Mouse (Mus musculus): ENCODE measurements around the gene Ddx54. TPM values are rescaled to one million over a fixed set of nuclear protein-coding genes. Genes with fewer than 3 reads are reported as not detected.

Gene Ddx54
- polyA plus RNA-seq, 1 experiment, result 32.0 TPM

- H3K4me1 ChIP-seq (ENCODE audit: control insufficient read depth, insufficient read depth, low read length), result peaks cover 2% of the 10 kb centered on the region; the same call in 1 of the 2 replicates
- no peak for TF ChIP-seq CTCF (IDR thresholded peaks at IDR 0.05; ENCODE audit: control insufficient read depth, insufficient read depth, low read length)
- 0 out of 2 replicates have a peak, but pooled peaks have one; percentile 44 for TF ChIP-seq POLR2A (IDR thresholded peaks at IDR 0.05; ENCODE audit: borderline replicate concordance, control insufficient read depth, low read depth, low read length)
- 31% methylated on average over 17 of the region's 17 CpGs for WGBS
Measured at GRCm38 (mm10) chr5:120586741-120587615, 25.6 kb upstream of the Ddx54 start.

GRCm38 (mm10) chr5:120587616-120587926, 25.0 kb upstream of the Ddx54 start:
- Histone ChIP-seq H3K4me1 (ENCODE audit: control insufficient read depth, insufficient read depth, low read length) (peaks cover 2% of the 10 kb centered on the region; the same call in 1 of the 2 replicates), H3K4me3 (replicated peaks; ENCODE audit: control insufficient read depth, low read depth, low read length) (peak overlapping the region; percentile 81), H3K27ac (ENCODE audit: control insufficient read depth, insufficient read depth, low read depth, low read length, poor library complexity) (peak overlapping the region; percentile 96)
- WGBS, result 7% methylated on average over 9 of the region's 9 CpGs
- TF ChIP-seq CTCF (IDR thresholded peaks at IDR 0.05; ENCODE audit: control insufficient read depth, insufficient read depth, low read length) (no peak), POLR2A (IDR thresholded peaks at IDR 0.05; ENCODE audit: borderline replicate concordance, control insufficient read depth, low read depth, low read length) (no peak)

More at GRCm38 (mm10) chr5:120586741-120587615, 25.6 kb upstream of the Ddx54 start:
- peak overlapping the region; percentile 96 for H3K27ac ChIP-seq (ENCODE audit: control insufficient read depth, insufficient read depth, low read depth, low read length, poor library complexity)
- H3K4me3 ChIP-seq (replicated peaks; ENCODE audit: control insufficient read depth, low read depth, low read length), result peak overlapping the region; percentile 81

- peak overlapping the region; percentile 81 for H3K4me3 ChIP-seq (replicated peaks; ENCODE audit: control insufficient read depth, low read depth, low read length)
- TF ChIP-seq CTCF (IDR thresholded peaks at IDR 0.05; ENCODE audit: control insufficient read depth, insufficient read depth, low read length), result no peak
- TF ChIP-seq POLR2A (IDR thresholded peaks at IDR 0.05; ENCODE audit: borderline replicate concordance, control insufficient read depth, low read depth, low read length), result no peak
- under 1% methylated on average over 28 of the region's 29 CpGs for WGBS
- H3K4me1 ChIP-seq (ENCODE audit: control insufficient read depth, insufficient read depth, low read length), result peaks cover 2% of the 10 kb centered on the region; the same call in 1 of the 2 replicates
- H3K27ac ChIP-seq (ENCODE audit: control insufficient read depth, insufficient read depth, low read depth, low read length, poor library complexity), result peak overlapping the region; percentile 96
Measured at GRCm38 (mm10) chr5:120587940-120588568, 24.5 kb upstream of the Ddx54 start.

- H3K4me3 ChIP-seq (replicated peaks; ENCODE audit: control insufficient read depth, low read depth, low read length), result peak within 1 kb of the TSS; percentile 81
- under 1% methylated on average over 35 of the region's 35 CpGs for WGBS
- TF ChIP-seq CTCF (IDR thresholded peaks at IDR 0.05; ENCODE audit: control insufficient read depth, insufficient read depth, low read length) (no peak), POLR2A (IDR thresholded peaks at IDR 0.05; ENCODE audit: borderline replicate concordance, control insufficient read depth, low read depth, low read length) (peak; percentile 99)
- H3K27ac ChIP-seq (ENCODE audit: control insufficient read depth, insufficient read depth, low read depth, low read length, poor library complexity), result peak within 1 kb of the TSS; percentile 96
- peaks cover 2% of the 10 kb centered on the region; the same call in 1 of the 2 replicates for H3K4me1 ChIP-seq (ENCODE audit: control insufficient read depth, insufficient read depth, low read length)
Measured at GRCm38 (mm10) chr5:120588569-120589094, 23.9 kb upstream of the Ddx54 start, which contains the start of the genes Tpcn1 and Iqcd. Tpcn1 (minus strand) TSS chr5:120588673. Iqcd (plus strand) TSS chr5:120589016.

- TF ChIP-seq POLR2A (IDR thresholded peaks at IDR 0.05; ENCODE audit: borderline replicate concordance, control insufficient read depth, low read depth, low read length), result no peak
- TF ChIP-seq CTCF (IDR thresholded peaks at IDR 0.05; ENCODE audit: control insufficient read depth, insufficient read depth, low read length), result peak; percentile 75
- H3K4me1 ChIP-seq (ENCODE audit: control insufficient read depth, insufficient read depth, low read length), result peaks cover 2% of the 10 kb centered on the region; the same call in 1 of the 2 replicates
- H3K27ac ChIP-seq (ENCODE audit: control insufficient read depth, insufficient read depth, low read depth, low read length, poor library complexity), result no peak overlapping the region
- H3K4me3 ChIP-seq (replicated peaks; ENCODE audit: control insufficient read depth, low read depth, low read length), result no peak overlapping the region
- 79% methylated on average over 16 of the region's 16 CpGs for WGBS
Measured at GRCm38 (mm10) chr5:120590356-120591010, 22.1 kb upstream of the Ddx54 start.

GRCm38 (mm10) chr5:120592141-120592540, 20.4 kb upstream of the Ddx54 start:
- no peak overlapping the region for H3K4me3 ChIP-seq (replicated peaks; ENCODE audit: control insufficient read depth, low read depth, low read length)
- no peak overlapping the region for H3K27ac ChIP-seq (ENCODE audit: control insufficient read depth, insufficient read depth, low read depth, low read length, poor library complexity)
- peaks cover 2% of the 10 kb centered on the region; the same call in 1 of the 2 replicates for H3K4me1 ChIP-seq (ENCODE audit: control insufficient read depth, insufficient read depth, low read length)
- 73% methylated on average over 7 of the region's 7 CpGs for WGBS
- no peak for TF ChIP-seq POLR2A (IDR thresholded peaks at IDR 0.05; ENCODE audit: borderline replicate concordance, control insufficient read depth, low read depth, low read length)
- peak; percentile 25; the same call in 1 of the 2 replicates for TF ChIP-seq CTCF (IDR thresholded peaks at IDR 0.05; ENCODE audit: control insufficient read depth, insufficient read depth, low read length)

- H3K4me1 ChIP-seq (ENCODE audit: control insufficient read depth, insufficient read depth, low read length), result peaks cover 2% of the 10 kb centered on the region; the same call in 1 of the 2 replicates
- WGBS, result 90% methylated on average over 6 of the region's 6 CpGs
- no peak for TF ChIP-seq CTCF (IDR thresholded peaks at IDR 0.05; ENCODE audit: control insufficient read depth, insufficient read depth, low read length)
- no peak for TF ChIP-seq POLR2A (IDR thresholded peaks at IDR 0.05; ENCODE audit: borderline replicate concordance, control insufficient read depth, low read depth, low read length)
- no peak overlapping the region for H3K27ac ChIP-seq (ENCODE audit: control insufficient read depth, insufficient read depth, low read depth, low read length, poor library complexity)
- no peak overlapping the region for H3K4me3 ChIP-seq (replicated peaks; ENCODE audit: control insufficient read depth, low read depth, low read length)
Measured at GRCm38 (mm10) chr5:120594485-120594884, 18.1 kb upstream of the Ddx54 start.

Data from bone marrow, adult 2 months (tissue).